In the genomic region with DNA sequence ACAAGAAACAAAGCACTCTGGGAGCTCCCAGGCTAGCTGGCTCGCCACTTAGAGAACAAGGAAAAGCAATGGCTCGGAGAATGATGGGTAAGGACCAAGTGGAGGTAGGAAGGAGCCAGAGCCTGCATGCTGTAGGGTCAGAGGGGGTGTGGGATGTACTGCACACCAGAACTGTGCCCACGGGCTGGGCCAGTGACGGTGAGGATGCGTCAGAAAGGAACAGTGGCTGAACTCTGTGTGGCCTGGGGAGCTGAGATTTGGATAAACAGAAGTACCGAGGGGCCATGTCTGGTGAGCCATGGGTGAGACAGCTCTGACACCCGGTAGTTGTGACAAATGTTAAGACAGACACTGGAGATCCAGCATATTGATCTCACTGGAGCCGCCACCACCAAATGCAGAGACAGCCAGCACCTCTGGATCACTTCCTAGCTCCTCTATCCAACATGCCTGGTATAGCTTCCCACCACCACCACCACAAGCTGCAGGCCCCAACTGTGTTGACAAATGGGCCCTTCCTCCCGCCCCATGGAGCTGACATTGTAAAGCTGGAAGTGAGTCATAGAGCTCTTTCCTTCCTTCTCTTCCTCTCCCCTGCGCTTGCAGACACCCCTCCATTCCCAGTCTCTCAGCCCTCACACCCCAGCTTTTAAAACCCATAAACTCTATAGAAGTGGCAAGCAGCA, we compare ENCODE assay signal across 7 mouse cellular contexts. TPM values are rescaled to one million over a fixed set of nuclear protein-coding genes. Genes with fewer than 3 reads are reported as not detected.
DNase-seq lines count a peak whose midpoint lies in the region; ATAC-seq and TF ChIP-seq lines count a peak whose summit lies in the region.

No protein-coding gene starts in this region.

- peaks cover 44% of the 10 kb centered on the region for H3K27me3 ChIP-seq in E14TG2a.4 (ENCODE audit: insufficient read depth, low read length)
- H3K27me3 ChIP-seq in intestine, embryonic 14.5 days (replicated peaks; ENCODE audit: control insufficient read depth, insufficient read depth, low read length): no peaks in the 10 kb centered on the region

- TF ChIP-seq CTCF in E14TG2a.4 (conservative IDR thresholded peaks at IDR 0.05; ENCODE audit: low read length): no peak
- TF ChIP-seq CTCF in bone marrow, adult 2 months (IDR thresholded peaks at IDR 0.05; ENCODE audit: control insufficient read depth, insufficient read depth, low read length): no peak
- no peak for TF ChIP-seq CTCF in lung, adult 2 months (IDR thresholded peaks at IDR 0.05; ENCODE audit: insufficient read depth, low read length)
- TF ChIP-seq CTCF in left cerebral cortex, adult 2 months (IDR thresholded peaks at IDR 0.05): no peak

- DNase-seq in intestine, embryonic 14.5 days (ENCODE audit: low spot score): no peak
- no peak for DNase-seq in lung, adult 2 months
- DNase-seq in left cerebral cortex, adult 2 months (ENCODE audit: extremely low spot score in 1 of 2, low spot score in 2 of 2): no peak
- no peak for DNase-seq in embryo, embryonic 10 days (ENCODE audit: low spot score)
- DNase-seq in thymus, postnatal 14 days: no peak

- peaks cover 44% of the 10 kb centered on the region for H3K4me1 ChIP-seq in E14TG2a.4 (replicated peaks; ENCODE audit: low read depth, low read length)
- peaks cover 24% of the 10 kb centered on the region for H3K4me1 ChIP-seq in bone marrow, adult 2 months (ENCODE audit: control insufficient read depth, insufficient read depth, low read length)
- peaks cover 41% of the 10 kb centered on the region for H3K4me1 ChIP-seq in intestine, embryonic 14.5 days (replicated peaks; ENCODE audit: control insufficient read depth, insufficient read depth, low read length)
- H3K4me1 ChIP-seq in lung, adult 2 months (ENCODE audit: control insufficient read depth, insufficient read depth, low read length): peaks cover 45% of the 10 kb centered on the region

- no peak for ATAC-seq in intestine, embryonic 14.5 days (replicated peaks; ENCODE audit: low FRiP score, low TSS enrichment, low read depth)

- 39% methylated on average over 10 of the region's 10 CpGs for WGBS in bone marrow, adult 2 months
- 37% methylated on average over 10 of the region's 10 CpGs for WGBS in intestine, embryonic 14.5 days
- WGBS in lung, adult 2 months: 50% methylated on average over 10 of the region's 10 CpGs

- intact Hi-C loops in left cerebral cortex, adult 2 months (cut with DNase I): no loop called here

- no peak overlapping the region for H3K9ac ChIP-seq in intestine, embryonic 14.5 days (ENCODE audit: low read length)

- no peak overlapping the region for H3K4me2 ChIP-seq in intestine, embryonic 14.5 days (ENCODE audit: low read length)

- H3K27ac ChIP-seq in bone marrow, adult 2 months (ENCODE audit: control insufficient read depth, insufficient read depth, low read depth, low read length, poor library complexity): peak overlapping the region; percentile 54
- H3K27ac ChIP-seq in intestine, embryonic 14.5 days (ENCODE audit: low read depth): peak overlapping the region; percentile 72
- H3K27ac ChIP-seq in left cerebral cortex, adult 2 months: no peak overlapping the region

- H3K36me3 ChIP-seq in E14TG2a.4 (ENCODE audit: insufficient read depth, low read length): no peaks in the 10 kb centered on the region
- no peaks in the 10 kb centered on the region for H3K36me3 ChIP-seq in intestine, embryonic 14.5 days (ENCODE audit: control insufficient read depth, insufficient read depth, low read length)

- no peaks in the 10 kb centered on the region for H3K9me3 ChIP-seq in E14TG2a.4 (ENCODE audit: low read length)
- H3K9me3 ChIP-seq in intestine, embryonic 14.5 days (ENCODE audit: control insufficient read depth, low read length): no peaks in the 10 kb centered on the region

- H3K4me3 ChIP-seq in E14TG2a.4 (replicated peaks; ENCODE audit: low read length): peak overlapping the region; percentile 45
- H3K4me3 ChIP-seq in bone marrow, adult 2 months (replicated peaks; ENCODE audit: control insufficient read depth, low read depth, low read length): no peak overlapping the region
- H3K4me3 ChIP-seq in intestine, embryonic 14.5 days (ENCODE audit: low read depth, low read length): no peak overlapping the region
- no peak overlapping the region for H3K4me3 ChIP-seq in lung, adult 2 months (replicated peaks; ENCODE audit: extremely low read depth, low read depth, low read length)
- H3K4me3 ChIP-seq in left cerebral cortex, adult 2 months: no peak overlapping the region

- no peak for TF ChIP-seq POLR2A in bone marrow, adult 2 months (IDR thresholded peaks at IDR 0.05; ENCODE audit: borderline replicate concordance, control insufficient read depth, low read depth, low read length)
- peak; percentile 18; the same call in 1 of the 2 replicates for TF ChIP-seq POLR2A in lung, adult 2 months (IDR thresholded peaks at IDR 0.05; ENCODE audit: borderline replicate concordance, extremely low read depth, low read depth, low read length)

RNA-seq across cellular contexts. Expression of gene Zfp36l2, which starts 46.8 kb away (rescaled TPM):
- polyA plus RNA-seq in bone marrow, adult 2 months (2011; ENCODE audit: insufficient read depth, insufficient read length, low replicate concordance, missing spikeins): 45.8 and 74.0 TPM in 2 replicates
- polyA plus RNA-seq in intestine, embryonic 14.5 days (2014; fragmentation: Nextera tagmentation; extraction: Ambion mirVana): 35.1 and 36.5 TPM in 2 replicates
- 101 and 187 TPM in 2 replicates for polyA plus RNA-seq in lung, adult 2 months (2012; rRNA removed)
- total RNA-seq in left cerebral cortex, adult 2 months (2021): 10 to 100 TPM; 22.5 to 24.3 TPM
